Mouse (Mus musculus) lung, postnatal 36 days (tissue): ENCODE data around the gene Plcb4.
A peak's percentile ranks its signal among the peaks of the same experiment; 100 is the strongest.

Experiments
- DNase-seq: peaks from one replicate; pipeline ENCODE4 v3.0.0; 2022; ENCODE audit warnings: mixed read lengths

Plcb4 gene

GRCm38 (mm10) chr2:135761226-135761802 is 102.5 kb downstream of the Plcb4 start:
- no peak for DNase-seq

GRCm38 (mm10) chr2:135764706-135765105 is 105.9 kb downstream of the Plcb4 start:
- DNase-seq = peak; percentile 49

GRCm38 (mm10) chr2:135766471-135767063 is 107.8 kb downstream of the Plcb4 start:
- no peak for DNase-seq

GRCm38 (mm10) chr2:135767535-135767934 is 108.7 kb downstream of the Plcb4 start:
- peak; percentile 32 for DNase-seq

- no peak for DNase-seq
Measured at GRCm38 (mm10) chr2:135769701-135770100, 110.9 kb downstream of the Plcb4 start.

DNA sequence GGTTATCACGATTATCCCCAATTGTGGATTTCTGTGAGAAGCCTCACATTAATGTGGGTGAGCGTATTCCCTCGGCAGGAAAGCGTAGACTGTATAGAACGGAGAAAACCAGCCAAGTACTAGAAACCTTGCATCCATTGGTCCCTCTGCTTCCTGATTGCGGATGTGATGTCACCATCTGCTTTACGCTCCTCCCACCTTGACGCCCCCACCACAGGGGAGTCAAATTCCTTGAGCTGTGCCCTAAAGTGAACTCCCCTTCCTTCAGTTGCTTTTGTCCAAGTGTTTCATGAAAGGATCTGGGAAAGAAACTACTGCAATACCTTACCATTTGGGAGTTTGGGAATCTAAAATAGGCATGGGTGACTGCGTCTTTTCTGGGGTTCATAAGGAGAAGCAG is 111.4 kb downstream of the Plcb4 start:
- DNase-seq = no peak

DNA sequence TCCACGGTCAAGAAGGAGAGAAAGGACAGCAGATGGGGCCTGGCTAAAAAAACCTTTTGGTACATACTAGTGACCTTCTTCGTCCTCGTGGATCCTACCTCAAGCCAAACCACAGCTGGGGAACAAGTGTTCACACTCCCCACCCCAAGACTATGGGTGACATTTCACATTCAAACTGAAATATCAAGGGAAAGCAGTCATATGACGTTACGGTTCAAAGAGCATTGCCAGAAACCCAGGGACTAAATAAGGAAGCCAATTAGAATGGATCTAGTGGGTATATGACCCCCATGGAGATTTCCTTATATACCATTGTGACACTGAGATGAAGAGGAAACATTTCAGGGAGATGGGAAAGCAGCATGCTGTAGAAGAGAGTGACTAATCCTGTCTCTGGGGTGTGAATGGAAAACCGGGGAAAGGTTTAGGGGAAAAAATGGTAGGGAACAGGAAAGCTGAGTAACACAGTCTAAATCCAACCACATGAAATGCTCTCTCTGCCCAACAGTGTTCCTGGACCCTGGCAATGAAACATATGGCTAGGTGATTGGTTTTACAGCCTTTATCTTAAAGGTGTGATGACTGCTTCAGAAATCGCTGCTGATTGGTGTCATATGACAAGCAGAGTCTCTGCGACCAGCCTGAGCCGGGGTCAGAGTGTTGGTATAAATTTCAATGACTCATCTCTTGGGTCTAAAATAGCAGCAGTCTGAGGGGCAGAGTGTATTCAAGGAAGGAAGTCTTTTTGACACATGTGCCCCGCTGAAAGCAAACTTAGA is 114.6 kb downstream of the Plcb4 start:
- no peak for DNase-seq

DNA sequence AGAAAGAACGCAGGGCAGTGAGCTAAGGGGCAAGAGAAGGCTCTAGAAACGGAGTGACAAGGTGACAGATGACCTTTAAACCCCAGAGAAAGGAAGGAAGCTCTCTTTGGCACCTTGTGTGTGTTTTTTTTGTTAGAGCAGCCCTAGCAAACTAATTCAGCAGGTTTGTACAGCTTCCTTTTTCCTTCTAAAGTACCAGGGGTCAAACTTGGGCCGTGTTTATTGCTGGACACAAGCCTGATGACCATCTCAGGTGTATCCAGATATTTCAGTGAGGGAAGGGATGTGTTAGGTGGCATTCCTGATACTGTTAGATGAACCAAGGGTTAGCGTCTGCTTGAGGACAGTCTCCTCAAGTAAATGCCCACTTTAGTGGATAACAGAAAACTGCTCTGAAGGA is 116.2 kb downstream of the Plcb4 start:
- DNase-seq = no peak

- DNase-seq = no peak
Measured at GRCm38 (mm10) chr2:135776131-135776775, 117.4 kb downstream of the Plcb4 start.

DNA sequence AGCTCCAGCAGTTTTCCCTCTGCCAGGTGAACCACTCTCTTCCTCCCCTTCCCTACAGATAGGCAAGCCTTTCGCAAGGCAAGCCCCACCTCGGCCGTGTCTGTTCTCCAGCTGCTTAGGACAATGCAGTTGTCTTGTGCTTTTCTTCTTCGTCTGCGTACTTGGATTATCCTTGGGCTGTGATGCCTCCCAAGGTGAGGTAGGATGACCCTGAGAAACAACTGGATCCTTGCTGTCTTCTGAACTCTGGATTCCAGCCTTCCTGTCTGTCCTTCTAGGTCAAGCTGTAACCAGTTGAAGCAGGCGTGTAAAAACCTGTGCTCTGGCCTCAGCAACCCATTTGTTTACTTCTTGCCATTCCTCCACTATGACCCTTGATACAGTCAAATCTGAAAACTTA is 122.6 kb downstream of the Plcb4 start:
- no peak for DNase-seq

GRCm38 (mm10) chr2:135787415-135787814 is 128.6 kb downstream of the Plcb4 start:
- no peak for DNase-seq

GRCm38 (mm10) chr2:135792907-135793306 is 134.1 kb downstream of the Plcb4 start:
- DNase-seq = no peak

GRCm38 (mm10) chr2:135796684-135797083 is 137.9 kb downstream of the Plcb4 start:
- no peak for DNase-seq

- no peak for DNase-seq
Measured at GRCm38 (mm10) chr2:135797677-135798546, 139.1 kb downstream of the Plcb4 start.

DNA sequence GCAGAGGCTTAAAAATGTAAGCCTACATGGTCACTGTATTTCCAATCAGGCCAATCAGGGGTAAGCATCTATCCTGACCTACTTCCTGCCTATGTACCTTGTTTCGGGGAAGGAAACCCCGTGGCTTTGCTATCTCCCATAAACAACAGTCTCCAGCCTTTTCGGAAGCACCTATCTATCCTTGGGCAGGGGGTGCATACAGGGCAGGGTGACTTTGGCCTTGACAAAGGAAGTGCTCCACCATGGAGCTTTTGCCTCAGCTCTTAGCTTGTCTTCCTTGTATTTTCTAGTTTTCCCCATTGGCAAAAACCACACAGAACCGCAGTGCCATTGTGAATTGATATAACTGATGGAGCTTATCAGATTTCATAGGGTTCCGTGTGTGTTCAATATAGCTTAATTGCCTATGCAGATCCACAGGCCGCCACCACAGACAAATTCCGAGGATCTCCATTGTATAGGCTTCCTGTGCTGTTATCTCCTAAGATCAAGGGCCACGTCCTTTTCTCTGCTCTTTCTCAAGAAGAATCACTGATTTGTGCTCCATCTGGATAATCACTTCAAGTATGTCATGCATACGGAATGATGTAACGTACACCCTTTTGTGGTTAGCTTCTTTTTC is 140.4 kb downstream of the Plcb4 start:
- DNase-seq = no peak

GRCm38 (mm10) chr2:135800385-135800784 is 141.6 kb downstream of the Plcb4 start:
- DNase-seq = no peak

DNA sequence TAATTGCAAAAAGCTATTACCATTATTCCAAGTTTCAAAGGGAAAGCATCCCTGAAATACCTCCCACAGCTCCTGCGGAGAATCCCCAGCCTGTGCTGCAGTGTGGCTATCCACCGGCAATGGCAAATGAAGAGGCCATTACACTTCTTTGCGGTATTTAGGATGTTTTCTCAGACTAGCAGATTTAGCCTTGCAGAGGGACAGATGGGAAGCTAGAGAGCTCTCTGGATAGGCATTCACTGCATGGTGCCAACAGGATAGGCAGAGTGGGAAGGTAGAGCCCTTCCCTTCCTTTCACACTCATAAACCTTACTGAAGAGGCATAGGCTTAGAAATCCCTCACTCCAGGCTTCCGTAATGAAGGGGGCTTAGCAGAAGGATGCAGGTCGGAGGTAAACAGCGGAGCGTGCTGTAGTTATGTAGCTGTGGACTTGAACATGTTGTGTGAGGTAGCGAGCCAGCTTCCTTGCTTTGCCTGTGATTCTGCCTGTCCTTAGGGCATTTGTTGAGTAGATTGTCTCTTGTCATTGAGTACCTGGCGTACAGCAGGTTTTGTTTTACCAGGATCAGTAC is 144.2 kb downstream of the Plcb4 start:
- no peak for DNase-seq

DNA sequence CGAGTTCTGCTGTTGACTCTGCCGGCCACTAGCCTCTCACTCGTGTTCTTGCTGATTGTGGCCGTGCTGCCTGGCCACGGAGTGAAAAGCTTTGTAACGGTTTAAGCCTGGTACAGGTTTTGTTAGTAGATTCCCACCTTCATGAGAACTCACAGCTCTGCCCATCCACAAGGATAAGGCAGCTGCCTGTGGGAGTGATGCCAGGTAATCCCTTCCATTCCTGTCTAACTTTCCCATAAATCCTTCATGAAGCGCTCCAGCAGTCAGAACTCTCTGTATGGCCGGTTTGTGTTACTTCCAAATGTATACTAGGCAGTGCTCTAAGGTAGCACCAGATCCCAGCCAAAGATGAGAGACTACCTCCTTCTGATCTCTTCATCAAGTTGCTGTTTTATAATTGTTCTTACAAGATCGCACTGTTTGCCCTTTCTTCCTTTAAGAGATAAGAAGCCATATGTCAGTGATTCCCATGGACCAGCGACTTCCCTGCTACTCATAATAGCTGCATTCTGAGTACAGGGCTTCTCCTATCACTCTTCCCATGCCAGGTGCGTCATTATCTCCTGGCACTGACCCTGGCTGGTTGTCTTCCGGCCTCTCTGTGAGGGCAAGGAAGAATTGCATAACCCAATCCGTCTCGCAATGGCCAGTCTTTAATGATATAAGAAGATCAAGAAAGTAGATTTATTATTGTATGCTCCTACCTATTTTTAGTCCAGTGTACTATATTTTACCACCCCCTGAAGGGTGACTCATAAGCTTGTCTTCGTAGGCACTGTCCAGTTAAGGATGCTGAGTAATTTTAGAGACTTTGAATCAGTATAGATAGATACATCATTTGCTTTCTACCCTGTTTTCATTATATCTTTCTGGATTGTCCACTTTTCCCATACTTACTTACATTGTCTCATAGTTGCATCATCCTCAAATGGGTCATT is 147.2 kb downstream of the Plcb4 start:
- DNase-seq = no peak

DNA sequence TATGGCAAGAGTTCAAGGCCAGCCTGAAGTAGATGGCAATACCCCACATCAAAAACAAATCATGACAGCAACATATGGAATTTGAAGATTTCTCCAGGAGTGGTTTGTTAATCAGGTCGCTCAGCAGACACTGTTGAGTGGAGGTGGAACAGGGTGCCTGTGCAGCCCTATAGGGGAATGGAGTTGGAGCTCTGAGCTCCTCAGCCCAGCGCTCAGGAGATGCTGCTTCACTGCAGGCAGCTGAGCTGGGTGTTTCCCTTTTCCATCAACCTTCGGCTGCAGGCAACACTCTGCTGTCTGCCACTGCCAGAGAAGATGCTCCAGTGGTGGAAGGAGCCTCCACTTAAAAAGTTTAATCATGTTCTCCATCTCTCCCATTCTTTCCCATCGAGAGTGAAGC is 149.5 kb downstream of the Plcb4 start:
- no peak for DNase-seq

GRCm38 (mm10) chr2:135810841-135811240 is 152.0 kb downstream of the Plcb4 start:
- peak; percentile 28 for DNase-seq
